Mouse (Mus musculus): ENCODE data around the gene Rbbp4.

- TF ChIP-seq EP300 (IDR thresholded peaks at IDR 0.05; ENCODE audit: low read length) (no peak), ELF1 (IDR thresholded peaks at IDR 0.05; ENCODE audit: low read depth, low read length) (no peak), MAX (IDR thresholded peaks at IDR 0.05; ENCODE audit: low read length) (no peak), ZKSCAN1 (IDR thresholded peaks at IDR 0.05; ENCODE audit: borderline replicate concordance, low read depth, low read length) (no peak), ZC3H11A (IDR thresholded peaks at IDR 0.05; ENCODE audit: low read depth, low read length) (no peak), CTCF (conservative IDR thresholded peaks at IDR 0.05 in 1 of 2, IDR thresholded peaks at IDR 0.05 in 1 of 2; ENCODE audit: low read depth in 2 of 2, low read length in 2 of 2) (no peak), POLR2A (IDR thresholded peaks at IDR 0.05; ENCODE audit: low read depth, low read length) (no peak), TBP (conservative IDR thresholded peaks at IDR 0.05; ENCODE audit: low read depth, low read length) (no peak), ZNF384 (IDR thresholded peaks at IDR 0.05; ENCODE audit: low read depth, low read length) (no peak)
Measured at GRCm38 (mm10) chr4:129286001-129286682, 49.0 kb downstream of the Rbbp4 start.

All from CH12.LX (cell line).